Mouse (Mus musculus) kidney, postnatal 14 days (tissue): ENCODE data around the gene C8b.
A peak's percentile ranks its signal among the peaks of the same experiment; 100 is the strongest.

Experiments
- DNase-seq: peaks from one replicate; pipeline ENCODE4 v3.0.0; 2022; ENCODE audit warnings: mixed read lengths

The C8b gene

DNA sequence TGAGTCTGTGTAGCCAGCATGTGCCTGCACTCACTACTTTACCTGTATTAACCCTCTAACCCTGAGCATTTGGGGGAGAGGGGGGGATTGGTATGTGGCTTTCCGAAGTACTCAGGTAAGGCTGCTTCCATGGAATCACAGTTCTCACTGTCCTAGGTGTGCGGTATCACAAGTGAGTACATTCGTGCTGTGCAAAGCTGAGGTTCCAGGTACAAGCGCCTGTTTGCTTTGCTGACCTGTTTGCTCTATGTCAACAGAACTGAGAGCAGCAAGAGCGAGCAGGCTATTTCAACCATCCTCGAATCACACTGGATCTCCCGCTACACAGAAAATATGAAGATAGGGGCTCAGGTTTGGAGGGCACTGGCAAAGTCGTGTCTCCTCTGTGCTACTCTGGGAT, at the start of gene C8b:
TSS of gene C8b (plus strand) at position 253 of the 400 bp plus-strand sequence.
- no peak for DNase-seq

DNA sequence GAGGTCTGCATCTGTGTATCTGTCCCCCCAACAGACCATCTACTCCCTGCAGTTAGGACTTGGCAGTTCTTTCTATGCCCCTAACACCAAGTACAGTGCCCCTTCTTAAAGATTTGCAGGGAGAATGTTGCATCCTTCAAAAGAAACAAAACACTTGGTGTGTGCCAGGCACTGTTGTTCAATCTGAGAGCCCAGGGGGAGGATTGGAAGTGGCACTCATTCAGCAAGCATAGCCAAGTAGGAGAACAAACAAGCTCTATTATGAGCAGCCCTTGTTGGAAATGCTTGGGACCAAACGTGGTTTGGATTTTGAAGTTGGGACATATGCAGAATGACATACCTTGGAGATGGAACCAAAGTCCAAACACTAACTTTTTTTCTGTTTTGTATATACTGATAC, 49.6 kb upstream of the C8b start:
- DNase-seq, result no peak

DNA sequence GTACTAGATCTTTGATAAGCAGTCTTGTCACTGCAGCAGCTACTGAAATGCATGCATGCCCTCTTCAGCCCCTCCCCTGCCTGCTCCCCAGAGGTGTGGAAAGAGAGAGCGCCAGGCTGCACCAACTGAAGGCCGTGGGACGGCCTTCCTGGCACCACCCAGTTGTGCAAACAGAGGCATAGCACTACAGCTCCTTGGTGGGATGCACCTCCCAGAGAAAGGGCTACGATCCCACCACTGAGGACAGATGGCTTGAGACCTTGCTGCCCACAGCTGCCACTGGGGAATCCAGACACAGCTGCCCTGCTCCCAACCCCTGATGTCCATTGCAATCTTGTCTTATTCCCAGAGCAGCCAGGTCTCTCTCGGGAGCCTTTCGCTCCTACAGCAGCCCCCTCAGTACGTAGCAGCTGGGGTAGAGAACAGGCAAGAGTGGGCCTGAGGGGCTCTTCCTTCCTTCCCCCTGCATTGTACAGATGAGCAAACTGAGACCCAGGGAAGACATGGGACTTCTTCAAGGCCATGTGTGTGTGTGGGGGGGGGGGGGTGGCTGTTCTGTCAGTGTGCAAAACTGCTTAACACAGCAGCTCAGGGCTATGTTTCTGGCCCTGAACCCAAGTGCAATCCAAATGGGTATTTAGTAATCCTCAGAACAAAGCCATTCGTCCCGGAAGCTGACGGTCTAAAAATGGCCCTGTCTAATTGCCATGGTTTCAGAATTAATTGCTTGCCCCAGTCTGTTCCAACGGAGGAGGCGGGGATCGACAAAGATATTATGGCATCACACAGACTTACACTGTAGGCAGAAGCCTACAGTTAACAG, 46.9 kb upstream of the C8b start:
- peak; percentile 19 for DNase-seq

DNA sequence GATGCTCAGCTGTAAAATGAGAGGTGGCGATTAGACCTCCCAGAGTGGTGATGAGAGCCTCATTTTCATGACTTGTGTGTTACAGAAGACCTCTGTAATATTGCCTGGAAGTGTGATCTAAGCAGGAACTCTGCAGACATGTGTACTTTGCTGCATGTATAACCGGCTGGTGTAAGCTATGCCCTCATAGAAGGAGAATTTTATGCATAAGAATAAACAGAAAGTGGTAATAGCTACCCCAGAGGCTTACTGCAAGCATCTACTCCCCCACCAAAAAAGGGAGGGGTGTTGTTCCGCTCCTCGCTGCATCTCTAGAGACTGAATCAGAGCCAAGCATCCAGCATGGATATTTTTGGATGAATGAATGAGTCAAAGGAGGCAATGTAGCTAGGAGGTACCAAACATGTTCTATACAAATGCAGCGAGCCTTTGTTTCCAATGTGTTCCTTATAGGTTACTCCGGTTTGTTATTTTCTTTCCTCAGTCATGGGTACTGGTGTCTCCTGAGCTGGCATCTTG, 42.5 kb upstream of the C8b start:
- DNase-seq, result no peak

DNA sequence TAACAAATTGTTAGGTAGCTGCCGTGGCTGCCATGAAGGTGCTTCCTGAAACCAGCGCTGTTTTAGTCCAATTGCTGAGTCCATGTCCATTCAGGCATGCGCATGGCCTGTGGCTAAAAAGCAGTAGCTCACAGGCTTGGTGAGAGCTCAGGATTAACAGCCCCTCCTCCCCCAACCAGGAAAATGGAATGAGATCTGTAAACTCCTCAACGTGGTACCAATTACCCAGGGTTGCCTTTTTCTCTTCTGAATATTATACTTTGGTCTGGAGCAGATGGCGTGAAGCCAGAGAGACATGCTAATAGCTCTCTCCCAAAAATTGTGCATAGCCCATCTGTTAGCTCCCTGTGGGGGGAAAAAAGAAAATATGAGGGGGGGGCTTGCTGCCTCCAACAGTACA, 41.9 kb upstream of the C8b start:
- no peak for DNase-seq

DNA sequence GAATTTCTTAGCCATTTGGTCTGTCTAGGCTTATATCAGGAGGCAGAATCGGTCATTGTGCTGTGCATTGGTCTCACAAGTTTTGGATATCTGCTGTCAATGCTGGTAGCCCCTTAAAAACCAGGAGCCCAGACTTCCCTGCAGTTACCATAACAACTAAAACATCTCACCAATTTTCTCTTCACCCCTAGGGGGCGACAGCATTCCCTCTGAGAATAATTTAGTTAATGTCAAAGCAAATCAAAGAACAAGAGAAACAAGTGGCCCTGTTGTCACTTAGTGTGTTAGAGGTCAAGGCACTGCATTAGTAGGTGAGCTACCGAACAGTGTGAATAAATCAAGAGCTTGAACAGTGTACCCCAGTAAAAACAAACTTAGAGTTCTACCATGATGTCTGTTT, 40.4 kb upstream of the C8b start:
- peak; percentile 32 for DNase-seq

DNA sequence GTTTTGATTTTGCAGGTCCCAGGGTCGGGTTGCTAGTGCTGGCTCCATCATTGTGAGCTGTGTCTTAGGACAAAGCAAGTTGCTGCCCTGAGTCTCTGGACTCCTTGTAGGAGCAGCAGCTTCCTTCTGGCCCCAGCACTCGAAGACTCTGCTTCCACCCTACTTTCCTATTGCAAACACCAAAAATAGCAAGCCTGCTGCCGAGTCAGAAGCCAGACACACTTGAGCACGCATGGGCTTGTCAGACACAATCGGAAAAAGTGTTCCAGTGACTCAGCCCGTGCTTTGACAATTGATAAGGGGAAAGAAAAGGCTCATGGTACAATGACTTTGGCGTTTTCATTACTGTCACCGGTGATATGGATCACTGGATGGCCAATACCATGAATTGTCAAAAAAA, 36.9 kb upstream of the C8b start:
- no peak for DNase-seq

DNA sequence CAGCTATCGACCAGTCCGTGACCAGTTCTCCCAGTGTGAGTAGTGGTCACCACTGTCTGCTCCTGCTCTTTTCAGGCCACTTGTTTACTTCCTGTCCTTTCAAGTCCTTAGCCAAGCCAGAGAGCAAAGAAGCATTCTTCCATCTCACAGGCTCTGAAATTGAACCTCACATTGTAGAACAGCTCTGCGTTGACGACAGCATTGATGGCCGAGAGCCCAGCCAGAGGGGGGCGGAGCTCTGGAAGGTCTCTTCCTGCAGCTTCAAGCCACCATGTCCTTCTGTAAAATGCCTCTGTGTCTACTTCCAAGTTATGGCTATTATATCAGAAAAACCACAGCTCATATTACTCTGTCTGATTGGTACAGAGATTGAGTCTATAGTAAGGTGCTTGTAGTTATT, 19.6 kb upstream of the C8b start:
- DNase-seq, result peak; percentile 26

DNA sequence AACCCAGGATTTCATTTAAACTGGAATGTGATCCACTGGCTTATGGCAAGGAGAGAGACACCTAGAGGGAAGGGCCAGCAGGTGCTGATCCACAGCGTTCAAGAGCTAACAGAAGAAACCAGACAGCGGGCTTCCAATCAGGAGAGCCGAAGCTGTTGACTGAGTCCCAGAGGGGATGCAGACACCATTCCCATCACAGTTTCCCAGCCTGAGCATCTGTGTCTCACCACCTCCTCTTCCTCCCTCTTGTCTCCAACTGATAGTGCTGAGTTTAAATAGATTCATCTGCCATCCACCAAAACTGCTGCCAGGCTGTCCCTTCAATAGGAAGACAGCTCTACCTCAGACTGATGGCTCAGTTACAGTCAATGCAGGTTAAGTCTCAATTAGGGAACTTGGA, 12.0 kb upstream of the C8b start:
- DNase-seq, result no peak

DNA sequence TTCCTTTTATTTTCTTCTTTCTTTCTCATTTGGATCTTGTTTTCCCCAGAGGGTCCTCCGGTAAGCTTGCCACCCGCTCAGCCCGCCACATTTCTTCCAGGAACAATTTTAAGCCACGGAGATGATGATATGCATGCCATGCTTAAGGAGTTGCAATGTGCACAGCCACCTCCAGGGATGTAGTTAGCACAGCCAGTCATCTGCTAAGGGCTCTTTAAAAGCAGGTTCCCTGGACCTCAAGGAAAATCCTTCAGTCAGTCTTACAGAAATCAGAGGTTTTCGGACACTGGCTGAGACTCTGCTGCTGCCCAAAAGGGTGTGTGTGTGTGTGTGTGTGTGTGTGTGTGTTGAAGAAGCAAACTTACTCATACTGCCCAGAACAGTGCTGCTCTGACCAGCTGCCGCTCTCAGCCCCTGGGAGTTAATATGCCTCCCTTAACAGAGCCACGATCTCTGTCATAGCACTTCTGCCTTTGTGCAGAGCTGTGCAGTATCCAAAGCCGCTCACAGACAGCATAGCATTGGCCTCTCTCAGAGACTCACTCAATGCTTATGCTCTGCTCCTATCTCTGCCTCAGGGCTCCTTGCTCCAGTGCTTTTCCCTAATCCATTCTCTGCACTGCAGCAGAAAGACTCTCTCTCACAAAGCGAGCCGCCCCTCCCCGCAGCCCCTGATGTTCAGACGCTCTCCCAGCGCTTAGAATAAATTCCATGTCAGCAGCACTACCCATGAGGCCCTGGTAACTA, 5.1 kb upstream of the C8b start:
- DNase-seq, result no peak

DNA sequence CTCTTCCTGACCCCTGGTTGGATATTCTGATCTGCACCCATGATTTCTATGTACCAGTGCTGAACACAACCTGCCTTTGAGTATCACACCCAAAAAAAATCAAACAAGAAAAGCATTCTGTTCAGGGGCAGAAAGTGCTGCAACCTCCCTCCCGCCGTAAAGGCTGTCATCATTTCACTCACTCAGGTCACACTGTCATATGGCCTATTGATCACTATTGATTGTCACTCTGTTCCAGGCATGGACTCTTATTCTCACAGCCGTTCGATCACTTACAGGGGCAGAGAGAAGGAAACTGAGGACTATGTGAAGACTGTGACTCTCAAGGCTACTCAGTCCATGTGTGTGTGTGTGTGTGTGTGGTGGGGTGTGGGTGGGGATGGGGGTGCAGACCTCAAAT, 2.1 kb downstream of the C8b start:
- DNase-seq, result no peak

DNA sequence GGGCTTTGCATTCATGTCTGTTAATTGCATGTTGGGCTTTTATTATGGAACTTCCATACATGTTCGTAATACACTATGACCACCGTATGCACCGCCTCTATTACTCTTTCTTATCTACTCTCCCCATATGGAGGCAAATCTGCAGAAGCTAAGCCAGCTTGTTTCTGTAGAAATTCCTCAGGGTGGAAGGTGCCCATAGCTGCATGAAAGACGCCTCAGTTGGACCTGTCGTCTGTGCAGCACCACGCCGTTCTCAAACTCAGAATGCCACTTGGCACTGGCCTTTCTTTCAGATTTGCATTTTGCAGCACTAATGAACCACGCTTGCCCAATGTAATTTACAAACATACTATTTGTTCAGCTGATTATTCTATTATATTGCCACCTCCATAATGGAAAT, 3.5 kb downstream of the C8b start:
- DNase-seq, result no peak

DNA sequence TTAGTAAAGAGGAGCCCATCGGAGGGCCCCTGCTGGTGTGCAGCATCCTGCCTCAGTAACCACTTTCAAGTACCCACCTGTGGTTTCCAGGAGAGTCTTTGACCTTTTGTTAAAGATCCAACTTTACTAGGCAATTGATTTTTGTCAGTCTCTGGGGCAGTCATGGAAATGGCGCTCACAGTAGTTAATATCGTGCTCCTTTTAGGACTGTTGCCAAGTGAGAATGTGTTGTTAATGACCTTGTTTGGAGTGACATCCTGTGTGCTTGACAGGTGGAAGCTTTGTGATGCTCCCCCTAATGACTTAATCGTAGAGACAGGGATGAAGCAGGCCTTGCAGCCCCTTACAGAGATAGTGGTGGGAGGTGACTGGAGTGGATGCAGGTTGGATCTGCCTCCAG, 4.2 kb downstream of the C8b start:
- no peak for DNase-seq

DNA sequence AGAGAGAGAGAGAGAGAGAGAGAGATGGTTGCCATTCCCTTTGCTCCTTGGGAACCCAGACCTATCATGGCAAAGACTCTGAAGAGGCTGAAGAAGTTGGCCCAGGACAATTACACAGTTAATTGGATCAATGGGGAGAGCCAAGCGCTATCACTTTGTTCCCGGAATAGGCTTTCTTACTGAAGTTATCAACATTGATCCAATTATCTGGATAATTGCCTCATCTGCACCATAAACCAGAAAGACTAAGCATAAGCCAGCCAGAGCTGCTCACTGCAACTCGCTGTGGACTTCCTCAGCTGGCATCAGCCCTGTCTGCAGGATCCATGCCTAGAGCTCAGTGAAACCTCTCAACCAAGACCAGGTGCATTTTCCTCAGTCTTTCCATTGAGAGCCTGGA, 9.5 kb downstream of the C8b start:
- no peak for DNase-seq

DNA sequence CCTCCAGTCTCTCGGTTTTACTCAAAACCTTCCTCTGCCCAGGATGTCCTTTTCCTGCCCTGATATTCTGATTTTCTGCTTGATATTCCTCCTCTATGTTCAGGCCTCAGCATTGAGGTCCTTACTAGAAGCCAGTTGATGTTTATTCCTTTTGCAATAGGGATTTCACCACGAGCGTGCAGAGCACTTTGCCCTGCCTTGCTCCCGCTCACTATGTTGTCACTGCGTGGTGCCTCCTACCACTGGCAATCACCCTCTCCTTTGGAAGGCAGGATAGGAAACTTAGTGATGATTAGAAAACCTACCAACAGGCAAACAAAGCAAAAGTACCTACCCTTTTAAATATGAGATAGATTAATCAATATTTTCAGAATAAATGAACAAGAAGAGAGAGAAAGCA, 13.3 kb downstream of the C8b start:
- no peak for DNase-seq

DNA sequence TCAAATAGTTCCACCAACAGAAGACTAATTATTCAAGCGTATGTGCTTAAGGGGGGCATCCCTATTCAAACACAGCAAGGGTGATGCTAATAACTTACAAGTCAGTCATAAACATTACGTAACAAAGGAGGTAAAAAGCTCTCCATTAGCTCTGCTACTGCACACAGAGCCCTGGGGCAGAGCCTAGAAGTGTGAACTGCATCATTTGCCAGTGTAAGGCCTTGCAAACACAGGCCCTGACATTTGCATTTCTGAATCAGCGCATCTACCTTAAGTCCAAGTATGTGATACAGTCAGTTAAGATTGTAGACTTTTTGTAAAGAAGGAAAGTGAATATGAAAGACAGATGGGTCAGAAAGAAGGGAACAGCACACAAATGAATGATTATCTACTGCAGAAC, 15.3 kb downstream of the C8b start:
- no peak for DNase-seq

DNA sequence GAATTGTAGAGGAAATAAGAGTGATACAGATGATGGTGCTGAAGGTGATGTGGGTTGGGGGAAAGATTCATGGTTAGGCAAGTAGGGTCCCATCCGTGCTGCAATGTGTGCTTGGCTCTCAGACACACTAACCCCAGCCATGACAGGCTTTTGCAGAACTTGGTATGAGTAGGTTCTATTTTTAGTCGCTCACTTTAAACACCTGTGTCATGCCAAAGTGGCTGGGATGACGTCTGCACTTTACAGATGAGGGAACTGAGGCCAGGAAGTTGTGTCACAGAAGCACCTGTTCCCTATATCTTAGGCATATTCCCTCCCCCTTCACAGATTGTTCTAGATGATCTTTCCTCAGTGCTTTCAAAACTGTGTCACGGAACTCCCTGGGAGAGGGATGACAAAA, 16.2 kb downstream of the C8b start:
- DNase-seq, result no peak

DNA sequence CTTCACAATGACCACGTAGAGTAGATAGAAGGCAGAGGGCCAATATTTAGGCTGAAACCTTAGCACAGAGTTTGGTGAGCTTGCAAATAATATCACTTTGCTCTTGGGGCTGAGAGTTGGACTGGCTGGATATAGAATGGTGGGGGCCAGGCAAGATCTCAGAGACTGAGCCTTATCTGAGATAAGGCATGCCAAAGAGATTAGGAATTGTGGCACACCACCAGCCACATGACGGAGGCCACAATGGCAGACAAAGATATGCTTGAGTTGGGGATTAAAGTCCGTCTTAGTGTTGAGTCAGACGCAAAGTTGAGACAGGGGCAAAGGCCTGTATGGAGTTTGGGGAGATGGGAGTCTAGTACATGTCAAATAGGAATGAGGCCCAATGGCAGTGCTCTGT, 26.0 kb downstream of the C8b start:
- DNase-seq, result no peak

DNA sequence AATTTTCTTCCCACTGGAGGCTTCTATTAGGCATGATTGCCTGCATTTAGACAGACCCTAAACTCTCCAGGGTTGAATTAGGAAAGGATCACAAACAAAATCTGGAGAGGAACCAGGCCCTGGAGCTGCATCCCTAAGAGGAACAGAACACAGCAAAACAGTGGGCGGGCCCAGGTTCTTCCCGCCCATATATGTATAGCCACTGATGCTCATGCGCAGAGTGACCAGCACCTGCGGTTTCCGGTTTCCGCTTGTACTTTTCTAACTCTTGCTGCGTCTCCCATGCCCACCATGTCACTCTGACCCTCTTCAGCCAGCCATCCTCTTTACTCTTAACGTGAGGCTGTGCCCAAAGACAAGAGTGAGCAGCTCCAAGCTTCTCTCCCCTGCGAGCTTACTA, 32.8 kb downstream of the C8b start:
- DNase-seq, result no peak

DNA sequence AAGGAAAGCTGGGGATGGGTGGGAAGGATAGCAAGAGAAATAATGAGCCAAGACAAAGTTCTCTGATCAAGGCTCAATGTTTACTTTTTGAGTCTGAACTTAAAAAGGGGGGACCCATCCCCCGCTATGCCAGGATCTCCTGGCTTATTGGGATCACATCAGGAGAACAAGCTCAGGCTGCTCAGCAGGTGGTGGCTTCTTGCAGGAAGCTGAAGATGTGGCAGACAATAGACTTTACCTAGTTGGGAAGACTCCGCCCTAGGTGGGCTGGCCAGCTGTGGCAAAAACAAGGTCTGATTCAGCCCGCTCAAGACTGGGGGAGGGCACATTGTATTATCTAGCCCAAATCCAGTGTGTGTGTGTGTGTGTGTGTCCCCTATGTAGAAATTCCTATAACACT, 35.5 kb downstream of the C8b start:
- DNase-seq, result no peak

DNA sequence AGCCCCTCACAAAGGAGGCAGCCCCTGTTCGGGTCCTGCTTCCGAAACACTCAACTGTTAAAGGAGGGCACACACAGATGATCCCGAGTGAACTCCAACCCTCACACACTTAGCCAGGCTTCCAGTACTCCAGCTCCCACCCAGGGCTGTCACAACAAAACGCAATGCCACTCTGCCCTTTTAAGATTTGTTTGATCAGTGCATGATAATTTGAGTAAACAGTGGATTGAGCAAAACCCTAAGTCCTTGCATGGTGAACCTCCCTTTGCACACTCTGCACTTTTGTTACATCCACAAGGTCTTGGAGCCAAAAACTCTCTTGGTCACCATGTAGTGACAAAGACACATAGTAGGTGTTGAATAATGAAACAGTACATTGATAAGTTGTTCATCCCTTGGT, 38.0 kb downstream of the C8b start:
- DNase-seq, result no peak

DNA sequence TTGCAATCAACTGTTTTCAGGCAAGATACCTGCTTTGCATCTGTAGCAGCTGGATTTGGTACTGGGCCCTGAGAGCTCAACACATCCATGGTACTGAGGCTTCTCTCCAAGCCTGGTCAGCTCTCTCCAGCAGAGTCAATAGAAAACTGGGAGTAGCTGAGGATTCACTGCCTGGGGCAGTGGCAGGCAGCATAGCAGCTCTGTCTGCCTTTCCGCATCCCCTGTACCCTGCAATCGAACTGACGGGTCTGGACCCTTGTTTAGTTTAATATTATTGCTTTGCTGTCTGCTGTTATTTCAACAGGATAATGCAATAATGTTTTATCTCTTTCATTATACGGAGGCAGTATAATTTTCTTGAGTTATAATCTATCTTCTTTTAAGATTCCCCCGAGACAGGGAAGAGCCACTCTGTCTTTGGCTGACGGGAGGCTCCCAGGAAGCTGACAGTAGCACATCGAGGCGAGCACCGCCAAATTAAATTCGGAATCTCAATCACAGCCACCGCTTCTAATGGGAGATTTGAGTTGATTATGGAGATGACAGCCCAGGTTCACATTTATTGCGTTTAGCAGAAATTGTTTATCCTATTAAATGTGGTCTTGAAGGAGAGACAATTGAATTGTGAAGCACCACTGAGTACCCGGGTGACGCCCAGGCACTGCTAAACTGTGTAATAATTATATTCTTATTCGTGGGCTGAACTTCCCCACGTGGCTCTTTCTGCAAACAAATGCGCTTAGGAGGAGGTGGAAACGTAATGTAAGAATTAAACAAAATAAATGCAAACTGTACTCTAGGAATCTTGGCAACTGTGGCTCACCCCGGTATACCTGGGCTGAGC, 39.5 kb downstream of the C8b start:
- no peak for DNase-seq

DNA sequence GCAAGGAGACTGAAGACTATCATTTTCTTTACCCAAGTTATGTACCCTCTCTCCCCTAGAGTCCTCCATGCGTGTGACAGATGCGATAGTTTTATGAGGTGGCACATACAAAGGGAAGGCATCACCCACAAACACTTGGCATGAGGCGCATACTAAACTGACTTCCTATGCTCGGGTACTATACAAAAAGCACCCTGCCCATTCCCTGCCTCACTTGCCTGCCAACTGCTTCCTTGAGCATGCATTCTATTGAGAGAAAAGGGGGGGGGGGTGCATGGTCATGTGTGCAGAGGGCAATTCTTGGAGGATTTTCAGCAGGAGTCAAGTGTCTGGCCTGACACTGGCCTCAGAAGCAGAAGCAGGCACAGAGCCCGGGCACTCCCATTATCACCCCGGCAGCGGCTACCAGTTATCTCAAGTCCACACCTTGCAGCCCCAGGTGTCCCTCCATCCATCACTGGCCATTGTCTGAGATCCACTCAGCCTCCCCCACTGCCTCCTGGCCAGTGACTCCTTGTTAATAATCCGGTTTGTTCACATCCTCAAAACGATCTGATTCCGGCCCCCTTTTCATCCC, 44.7 kb downstream of the C8b start:
- no peak for DNase-seq
